Mouse (Mus musculus): ENCODE measurements at regions not wholly inside any gene's neighbourhood (a gene's known extent, or its start where the extent isn't known, plus 50 kb on each side); places are given as distances from the start of the nearest gene placed in this dataset.
A peak's percentile ranks its signal among the peaks of the same experiment; 100 is the strongest.
"Not testable (repeated sequence)": the region's sequence is repeated elsewhere in the genome, so short reads cannot be mapped to it uniquely, and the experiment has no call there.

- DNase-seq: no peak
Observed at GRCm38 (mm10) chr13:4935940-4936339, 327.0 kb upstream of the Akr1e1 start.

GRCm38 (mm10) chr13:4939849-4940248, 330.9 kb upstream of the Akr1e1 start:
- DNase-seq: no peak

DNA sequence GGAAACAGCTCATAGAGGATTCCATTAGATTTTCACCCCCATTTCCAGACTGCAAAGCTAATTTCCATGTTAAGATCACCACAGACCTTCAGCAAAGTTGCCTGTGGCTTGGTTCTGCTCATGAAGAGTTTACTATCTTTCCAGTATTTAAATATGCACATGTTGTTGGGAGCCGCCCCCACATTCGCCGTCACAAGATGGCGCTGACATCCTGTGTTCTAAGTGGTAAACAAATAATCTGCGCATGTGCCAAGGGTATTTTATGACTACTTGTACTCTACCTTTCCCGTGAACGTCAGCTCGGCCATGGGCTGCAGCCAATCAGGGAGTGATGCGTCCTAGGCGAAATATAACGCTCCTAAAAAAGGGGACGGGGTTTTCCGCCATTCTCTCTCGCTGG, 333.5 kb upstream of the Akr1e1 start:
- peak; percentile 39 for DNase-seq

GRCm38 (mm10) chr13:4943046-4943445, 334.1 kb upstream of the Akr1e1 start:
- no peak for DNase-seq

DNA sequence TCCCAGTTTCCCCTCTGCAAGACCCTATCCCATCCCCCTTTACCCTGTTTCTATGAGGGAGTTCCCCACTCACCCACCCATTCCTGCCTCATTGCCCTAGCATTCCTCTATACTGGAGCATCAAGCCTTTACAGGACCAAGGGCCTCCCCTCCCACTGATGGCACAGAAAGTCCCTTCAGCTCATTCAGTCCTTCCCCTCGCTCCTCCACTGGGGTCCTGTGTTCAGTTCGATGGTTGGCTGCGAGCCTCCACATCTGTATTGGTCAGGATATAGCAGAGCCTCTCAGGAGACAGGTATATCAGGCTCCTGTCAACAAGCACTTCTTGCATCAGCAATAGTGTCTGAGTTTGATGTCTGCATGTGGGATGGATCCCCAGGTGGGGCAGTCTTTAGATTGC, 346.4 kb upstream of the Akr1e1 start:
- no peak for DNase-seq

- no peak for DNase-seq
Observed at GRCm38 (mm10) chr13:4964824-4965223, 355.9 kb upstream of the Akr1e1 start.

- no peak for DNase-seq
Observed at GRCm38 (mm10) chr13:4970081-4970892, 361.3 kb upstream of the Akr1e1 start.

- no peak for DNase-seq
Observed at GRCm38 (mm10) chr13:4971472-4972067, 362.6 kb upstream of the Akr1e1 start.

- DNase-seq: no peak
Observed at GRCm38 (mm10) chr13:4992876-4993275, 383.9 kb upstream of the Akr1e1 start.

DNA sequence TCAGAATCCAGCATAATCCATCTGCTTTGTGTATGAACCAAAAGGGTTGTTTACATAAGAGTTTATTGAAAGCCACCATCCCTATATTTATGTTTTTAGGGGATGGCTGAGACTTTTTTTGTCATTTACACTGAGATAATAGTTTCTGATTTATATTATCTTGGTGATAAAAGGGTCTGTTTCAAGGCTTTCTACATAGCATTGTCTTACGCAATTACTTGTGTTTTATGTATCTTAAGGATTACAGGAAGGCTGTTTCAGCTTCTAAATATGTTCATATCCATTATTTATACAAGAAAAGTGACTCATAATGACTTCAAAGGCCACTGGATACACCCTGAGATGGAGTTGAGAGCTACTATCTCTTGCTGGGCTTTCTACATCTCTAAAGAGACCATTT, 399.3 kb upstream of the Akr1e1 start:
- DNase-seq: no peak

GRCm38 (mm10) chr13:5022439-5022838, 413.5 kb upstream of the Akr1e1 start:
- no peak for DNase-seq

DNA sequence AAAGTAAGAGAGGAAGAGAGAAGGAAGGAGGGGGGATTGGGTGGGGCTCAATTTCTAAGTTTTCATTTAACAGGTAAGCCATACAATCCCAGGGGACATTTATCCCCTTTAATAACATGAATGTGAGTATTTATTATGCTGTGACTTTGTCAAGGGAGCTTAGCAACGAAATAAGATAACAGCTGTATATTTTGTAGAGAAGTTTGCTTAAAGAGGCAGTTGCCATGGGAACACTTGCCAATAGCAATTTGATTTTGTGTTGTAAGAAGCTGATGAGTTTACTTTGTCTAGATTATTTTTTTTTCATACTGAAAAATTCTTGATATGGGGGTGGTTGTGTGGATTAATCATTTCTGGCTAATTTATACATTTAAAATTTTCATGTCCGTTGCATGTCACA, 450.9 kb upstream of the Akr1e1 start:
- DNase-seq: no peak

DNA sequence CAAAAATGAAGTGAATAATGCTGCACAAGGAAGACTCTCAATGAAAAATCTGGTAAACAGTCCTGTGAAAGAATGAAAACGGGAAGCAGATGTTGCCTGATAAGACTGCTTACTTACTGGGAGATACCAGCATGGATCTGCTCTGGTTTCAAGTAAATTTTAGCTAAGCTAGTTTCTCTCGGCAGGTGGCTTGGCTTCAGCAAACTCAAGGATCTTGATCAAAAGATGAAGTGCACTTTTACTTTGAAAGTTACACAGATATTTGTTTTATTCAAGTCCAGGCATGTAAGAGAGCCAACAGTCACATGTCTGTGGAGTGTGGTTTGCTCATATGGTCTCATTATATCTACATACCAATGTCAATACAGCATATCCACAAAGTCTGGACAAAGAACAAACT, 451.5 kb upstream of the Akr1e1 start:
- DNase-seq: no peak

DNA sequence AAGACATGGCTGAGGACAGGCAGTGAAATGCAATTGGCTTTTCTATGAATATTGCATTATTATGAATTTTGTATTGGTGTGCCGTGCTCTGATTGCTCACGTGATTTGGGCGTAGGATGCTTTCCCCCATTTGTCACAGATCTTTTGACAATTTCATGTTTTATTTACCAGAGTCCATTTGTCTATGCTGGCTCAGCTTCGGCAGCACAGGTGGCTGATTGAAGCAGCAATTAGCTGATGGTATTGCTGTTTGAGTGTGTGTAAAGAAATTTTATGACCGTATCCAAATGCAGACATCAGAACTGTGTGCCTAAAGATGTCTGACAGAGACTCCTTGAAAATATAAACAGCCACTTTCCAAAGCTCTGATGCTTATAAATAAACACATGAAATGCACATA, 498.5 kb upstream of the Akr1e1 start:
- DNase-seq: no peak

GRCm38 (mm10) chr13:5154911-5155310, 545.9 kb upstream of the Akr1e1 start:
- no peak for DNase-seq

GRCm38 (mm10) chr13:5159765-5160684, 551.1 kb upstream of the Akr1e1 start:
- no peak for DNase-seq

DNA sequence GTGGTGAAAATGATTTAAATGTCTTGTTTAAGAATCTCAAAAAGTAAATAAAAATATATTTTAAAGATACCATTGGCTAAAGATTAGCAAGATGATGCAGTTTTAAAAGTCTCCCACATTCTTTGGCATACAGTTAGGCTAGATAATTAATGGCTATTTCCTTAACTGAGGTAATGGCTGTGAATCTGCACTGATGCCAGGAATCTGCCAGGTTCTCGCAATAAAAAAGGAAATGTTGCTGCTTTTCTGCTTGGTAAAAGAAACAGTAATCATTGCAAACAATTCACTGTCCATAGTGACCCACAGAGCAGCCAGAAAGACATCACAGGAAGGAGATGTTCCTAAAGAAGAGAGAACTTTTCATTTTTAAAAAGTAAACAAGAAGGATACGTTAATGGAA, 557.7 kb upstream of the Akr1e1 start:
- peak; percentile 49 for DNase-seq

- DNase-seq: no peak
Observed at GRCm38 (mm10) chr13:5178996-5179395, 570.0 kb upstream of the Akr1e1 start.

GRCm38 (mm10) chr13:5179552-5179951, 570.6 kb upstream of the Akr1e1 start:
- no peak for DNase-seq

DNA sequence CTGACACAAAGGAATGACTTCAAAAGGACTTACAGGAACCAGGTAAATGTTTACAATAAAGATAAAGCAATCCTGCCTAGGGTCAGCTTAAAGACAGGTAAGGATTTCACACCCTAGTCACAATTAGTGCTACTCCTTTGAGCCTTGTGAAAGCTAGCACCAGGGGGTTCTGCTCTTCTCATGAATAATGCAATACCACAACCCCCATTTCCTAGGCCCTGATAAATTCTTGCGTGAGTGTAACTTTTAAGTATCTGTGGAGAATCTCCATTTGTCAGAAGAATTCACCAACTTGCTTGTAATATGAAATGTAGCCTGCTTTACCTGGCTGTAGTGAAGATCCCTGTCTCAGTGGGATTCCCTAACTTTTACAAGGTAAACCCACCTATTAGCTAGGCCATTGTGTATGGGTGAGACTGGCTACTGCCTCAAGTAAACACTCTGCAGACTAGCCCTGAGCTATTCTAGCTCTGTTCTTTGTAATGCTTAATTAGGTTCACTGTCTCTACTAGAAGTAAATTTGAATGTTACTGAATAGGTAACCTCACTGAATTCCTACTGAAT, 576.3 kb upstream of the Akr1e1 start:
- DNase-seq: not testable (repeated sequence)

DNA sequence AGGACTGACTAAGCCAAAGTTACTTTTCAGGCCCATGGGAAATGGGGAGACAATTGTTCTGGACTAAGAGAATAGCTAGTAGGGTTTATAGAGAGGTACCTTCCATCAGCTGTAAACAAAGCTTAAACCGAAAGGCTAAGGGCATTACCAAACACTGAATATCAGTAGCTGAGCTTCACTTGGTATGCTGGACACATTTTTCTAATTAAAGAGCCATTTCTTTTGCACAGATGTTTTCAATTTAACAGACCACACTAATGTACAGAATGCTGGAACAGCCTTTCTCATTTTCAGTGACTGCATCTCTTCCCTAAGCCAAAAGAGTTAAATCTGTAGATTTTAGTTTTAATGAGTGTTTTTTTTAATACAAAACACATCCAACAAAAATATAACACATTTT, 593.8 kb upstream of the Akr1e1 start:
- no peak for DNase-seq

GRCm38 (mm10) chr13:5204143-5204542, 595.2 kb upstream of the Akr1e1 start:
- peak; percentile 20 for DNase-seq

DNA sequence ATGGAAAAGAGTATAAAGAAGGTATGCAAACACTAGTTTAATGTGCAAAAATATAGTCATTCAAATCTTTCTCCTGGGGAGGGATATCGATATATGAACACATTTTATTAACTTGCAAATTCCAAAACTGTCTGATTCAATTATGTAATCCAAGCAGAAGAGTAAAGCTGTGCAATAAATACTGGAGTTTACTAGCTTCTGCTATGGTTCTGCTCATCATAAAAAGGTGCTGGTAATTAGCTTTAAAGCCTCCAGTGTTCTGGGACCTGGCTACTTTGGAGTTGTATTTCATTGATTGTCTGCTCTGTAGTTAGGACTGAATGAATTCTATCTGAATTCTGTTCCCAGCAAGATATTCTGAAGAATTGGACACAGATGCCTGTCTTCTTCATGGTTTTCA, 602.7 kb upstream of the Akr1e1 start:
- no peak for DNase-seq
